ENCODE assay signal across 8 mouse cellular contexts in the genomic region with DNA sequence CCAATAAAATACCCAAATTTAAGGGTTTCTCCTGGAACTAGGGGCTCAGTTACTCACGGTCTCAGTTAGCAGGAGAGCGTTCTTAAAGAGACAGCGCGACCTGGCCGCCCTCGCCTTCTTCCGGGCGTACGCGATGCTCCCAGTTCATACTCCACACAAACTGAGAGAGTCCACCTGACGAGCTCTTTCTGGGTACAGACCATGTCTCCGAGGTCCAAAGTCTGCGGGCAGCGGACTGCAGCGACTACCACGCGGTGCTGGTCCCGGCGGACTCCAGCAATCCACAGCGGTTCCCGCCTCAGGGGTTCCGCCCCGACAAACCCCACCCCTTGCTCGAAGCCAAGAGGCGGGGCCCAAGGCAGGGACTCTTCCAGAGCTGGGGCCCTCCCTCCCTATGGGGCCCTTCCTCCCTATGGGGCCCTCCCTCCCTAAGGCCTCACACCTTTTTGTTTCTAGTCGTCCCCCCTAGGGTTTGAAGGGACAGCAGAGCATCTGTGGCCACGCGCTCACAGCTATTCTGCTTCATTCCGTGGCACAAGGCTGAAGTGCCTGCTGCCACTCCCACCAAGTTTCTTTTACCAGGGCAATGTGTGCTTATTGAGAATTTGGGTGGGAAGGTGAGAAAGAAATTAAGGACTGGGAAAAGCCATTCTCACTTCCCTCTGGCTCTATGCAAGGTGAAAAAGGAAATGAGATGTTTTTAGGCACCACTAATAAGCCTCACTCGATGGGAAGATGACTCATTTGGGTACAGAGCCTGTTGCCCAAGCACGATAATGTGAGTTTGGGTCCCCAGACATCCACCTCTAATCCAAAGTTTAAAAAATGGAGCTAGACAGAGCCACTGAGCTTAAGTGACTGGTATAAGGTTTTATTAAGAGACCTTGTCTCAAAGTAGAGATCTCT. TPM values are rescaled to one million over a fixed set of nuclear protein-coding genes. Genes with fewer than 3 reads are reported as not detected.
DNase-seq lines count a peak whose midpoint lies in the region; ATAC-seq and TF ChIP-seq lines count a peak whose summit lies in the region.

A gene (minus strand): TSS at position 285 of the 906 bp plus-strand sequence.

- peak; percentile 83 for ATAC-seq in hindbrain, embryonic 14.5 days (ENCODE audit: low FRiP score)
- peak; percentile 94 for ATAC-seq in megakaryocyte progenitor cell, adult 5-6 weeks (replicated peaks; ENCODE audit: poor library complexity)

- 4% methylated on average over 31 of the region's 31 CpGs for WGBS in hindbrain, embryonic 14.5 days

- no peaks in the 10 kb centered on the region for H3K9me3 ChIP-seq in hindbrain, embryonic 14.5 days (ENCODE audit: control insufficient read depth, low read length)

- H3K36me3 ChIP-seq in hindbrain, embryonic 14.5 days (replicated peaks; ENCODE audit: control insufficient read depth, insufficient read depth), result no peaks in the 10 kb centered on the region

- intact Hi-C loops in gastrocnemius, adult 2 months (cut with DNase I), result no loop called here
- intact Hi-C loops in left cerebral cortex, postnatal 25 days (cut with DNase I), result no loop called here

- peaks cover 16% of the 10 kb centered on the region for H3K4me1 ChIP-seq in hindbrain, embryonic 14.5 days (replicated peaks; ENCODE audit: control insufficient read depth, insufficient read depth, low read length)

- H3K27ac ChIP-seq in gastrocnemius, adult 2 months, result peak within 1 kb of the TSS; percentile 84
- H3K27ac ChIP-seq in hindbrain, embryonic 14.5 days, result no peak within 1 kb of the TSS

- peak within 1 kb of the TSS; percentile 68 for H3K9ac ChIP-seq in hindbrain, embryonic 14.5 days

- peak within 1 kb of the TSS; percentile 96 for H3K4me2 ChIP-seq in hindbrain, embryonic 14.5 days (replicated peaks)

- H3K27me3 ChIP-seq in hindbrain, embryonic 14.5 days (ENCODE audit: control insufficient read depth, insufficient read depth, low read length), result no peaks in the 10 kb centered on the region

- TF ChIP-seq CTCF in gastrocnemius, adult 2 months (IDR thresholded peaks at IDR 0.05), result no peak

- peak within 1 kb of the TSS; percentile 89 for H3K4me3 ChIP-seq in gastrocnemius, adult 2 months
- peak within 1 kb of the TSS; percentile 58 for H3K4me3 ChIP-seq in hindbrain, embryonic 14.5 days (replicated peaks; ENCODE audit: low read length)

- DNase-seq in T-cell, adult 2 months (ENCODE audit: low spot score), result peak; percentile 67
- DNase-seq in cerebellum, adult 9-11 months, result peak; percentile 26
- DNase-seq in gastrocnemius, adult 2 months, result peak; percentile 90
- peak; percentile 40 for DNase-seq in hindbrain, embryonic 14.5 days (ENCODE audit: low spot score)
- DNase-seq in left cerebral cortex, postnatal 25 days (ENCODE audit: low spot score in 2 of 2), result peak; percentile 19 to 37
- peak; percentile 37 for DNase-seq in skeletal muscle tissue, adult 2 months (ENCODE audit: low read depth, low spot score)
- peak; percentile 84 for DNase-seq in yolk sac, embryonic 10.5 days (ENCODE audit: low spot score)

RNA-seq across cellular contexts. Expression of the gene that starts here (rescaled TPM):
- total RNA-seq in gastrocnemius, adult 2 months (2021), result 1 to 10 TPM; 5.0 to 6.8 TPM
- 9.7 and 12.4 TPM in 2 replicates for polyA plus RNA-seq in hindbrain, embryonic 14.5 days (2014; fragmentation: Nextera tagmentation; extraction: Ambion mirVana)
- 1 to 10 TPM; 2.9 TPM for total RNA-seq in left cerebral cortex, postnatal 25 days (2021)
- total RNA-seq in megakaryocyte progenitor cell, adult 5-6 weeks (2015), result 17.5 and 18.7 TPM in 2 replicates
- total RNA-seq in megakaryocyte progenitor cell, adult 5-6 weeks (2017), result 20.4 and 23.3 TPM in 2 replicates

Comparison
In these comparisons a context has a peak if more than half of its experiments do, and no peak if none do; other contexts are left out.
1. DNase-seq: peak in every context shown above with its lines; median percentile 90 in gastrocnemius, adult 2 months; 84 in yolk sac, embryonic 10.5 days; 67 in T-cell, adult 2 months; 40 in hindbrain, embryonic 14.5 days; 37 in skeletal muscle tissue, adult 2 months; 28 in left cerebral cortex, postnatal 25 days; 26 in cerebellum, adult 9-11 months.